Mouse (Mus musculus) hindbrain, embryonic 14.5 days (tissue): Measurements from ENCODE around the gene Gas7. TPM values are rescaled to one million over a fixed set of nuclear protein-coding genes. Genes with fewer than 3 reads are reported as not detected.

Source experiments
- ATAC-seq: fragments of 200-750 bp; cut with Nextera tagmentation; 2 replicates; pipeline ENCODE4 v1.8.0; 2017; ENCODE audit warnings: moderate number of reproducible peaks, mild to moderate bottlenecking, moderate TSS enrichment, moderate library complexity; ENCODE audit not compliant: low FRiP score
- DNase-seq: peaks from one replicate; pipeline ENCODE4 v3.0.0-alpha.2; 2015; ENCODE audit warnings: low spot score
- H3K27ac ChIP-seq: fragments of 300-500 bp; sonication (generic); 2 replicates; pipeline ENCODE4 v1.5.1; 2014; ENCODE audit warnings: mild to moderate bottlenecking, moderate library complexity
- H3K27me3 ChIP-seq: fragments of 300-500 bp; sonication (generic); 2 replicates; pipeline ENCODE4 v1.6.1; 2014; ENCODE audit warnings: mild to moderate bottlenecking, low read length, mixed read lengths; ENCODE audit not compliant: control insufficient read depth, insufficient read depth
- H3K36me3 ChIP-seq: fragments of 300-500 bp; sonication (generic); replicated peaks from 2 replicates; pipeline ENCODE4 v1.6.1; 2014; ENCODE audit not compliant: control insufficient read depth, insufficient read depth
- H3K4me1 ChIP-seq: fragments of 300-500 bp; sonication (generic); replicated peaks from 2 replicates; pipeline ENCODE4 v1.6.1; 2014; ENCODE audit warnings: antibody characterized with exemption, low read length, mixed read lengths; ENCODE audit not compliant: control insufficient read depth, insufficient read depth
- H3K4me2 ChIP-seq: fragments of 300-500 bp; sonication (generic); replicated peaks from 2 replicates; pipeline ENCODE4 v1.6.1; 2014; ENCODE audit warnings: mild to moderate bottlenecking, moderate library complexity
- H3K4me3 ChIP-seq: fragments of 300-500 bp; sonication (generic); replicated peaks from 2 replicates; pipeline ENCODE4 v1.5.1; 2014; ENCODE audit warnings: mild to moderate bottlenecking, low read length
- H3K9ac ChIP-seq: fragments of 300-500 bp; sonication (generic); 2 replicates; pipeline ENCODE4 v1.6.1; 2014
- H3K9me3 ChIP-seq: fragments of 300-500 bp; sonication (generic); 2 replicates; pipeline ENCODE4 v1.6.1; 2016; ENCODE audit warnings: low read length; ENCODE audit not compliant: control insufficient read depth
- WGBS: fragments of 180-500 bp; shearing (Covaris S2); extraction: QIAGEN DNeasy Blood & Tissue Kit; methylation state at CpG from one replicate; pipeline ENCODE4 v1.1.7; 2014; 5-methylcytosine and 5-hydroxymethylcytosine counted together
- polyA plus RNA-seq: library from polyadenylated mRNA; unstranded; fragments of >200 nt; fragmentation: Nextera tagmentation; extraction: Ambion mirVana; gene quantifications from 2 replicates; pipeline ENCODE4 v1.2.1, GENCODE M21; 2014

The Gas7 gene
- polyA plus RNA-seq, 1 experiment from 2014 or later: 19.4 TPM

GRCm38 (mm10) chr11:67655236-67655959 lies 200.2 kb downstream of the Gas7 start:
- ATAC-seq (no peak), DNase-seq (no peak)
- peaks cover 8% of the 10 kb centered on the region; the same call in 1 of the 2 replicates for H3K4me1 ChIP-seq
- H3K36me3 ChIP-seq: no peaks in the 10 kb centered on the region
- no peaks in the 10 kb centered on the region for H3K9me3 ChIP-seq
- H3K27ac ChIP-seq: no peak overlapping the region
- H3K9ac ChIP-seq: no peak overlapping the region
- H3K4me3 ChIP-seq: no peak overlapping the region
- WGBS: 64% methylated on average over 17 of the region's 17 CpGs
- no peak overlapping the region for H3K4me2 ChIP-seq
- no peaks in the 10 kb centered on the region for H3K27me3 ChIP-seq

- ATAC-seq (no peak), DNase-seq (no peak)
- no peaks in the 10 kb centered on the region for H3K9me3 ChIP-seq
- H3K27me3 ChIP-seq: no peaks in the 10 kb centered on the region
- H3K9ac ChIP-seq: no peak overlapping the region
- H3K27ac ChIP-seq: no peak overlapping the region
- no peaks in the 10 kb centered on the region for H3K36me3 ChIP-seq
- H3K4me1 ChIP-seq: peaks cover 8% of the 10 kb centered on the region; the same call in 1 of the 2 replicates
- H3K4me3 ChIP-seq: no peak overlapping the region
- no peak overlapping the region for H3K4me2 ChIP-seq
- WGBS: 80% methylated on average over 7 of the region's 7 CpGs
Observed at GRCm38 (mm10) chr11:67656366-67656765, 201.1 kb downstream of the Gas7 start.

GRCm38 (mm10) chr11:67656811-67657210 lies 201.6 kb downstream of the Gas7 start:
- Histone ChIP-seq H3K9ac (no peak overlapping the region), H3K4me1 (peaks cover 8% of the 10 kb centered on the region; the same call in 1 of the 2 replicates), H3K27ac (no peak overlapping the region), H3K4me3 (no peak overlapping the region), H3K4me2 (no peak overlapping the region), H3K36me3 (no peaks in the 10 kb centered on the region), H3K27me3 (no peaks in the 10 kb centered on the region), H3K9me3 (no peaks in the 10 kb centered on the region)
- DNase-seq: no peak
- WGBS: 87% methylated on average over 9 of the region's 9 CpGs
- no peak for ATAC-seq

- ATAC-seq (peak; percentile 46; the same call in 1 of the 2 replicates), DNase-seq (peak; percentile 76)
- Histone ChIP-seq H3K4me1 (peaks cover 2% of the 10 kb centered on the region; the same call in 1 of the 2 replicates), H3K36me3 (no peaks in the 10 kb centered on the region), H3K4me2 (no peak overlapping the region), H3K9me3 (no peaks in the 10 kb centered on the region), H3K9ac (no peak overlapping the region), H3K27ac (no peak overlapping the region), H3K27me3 (no peaks in the 10 kb centered on the region), H3K4me3 (no peak overlapping the region)
- WGBS: 50% methylated on average over 11 of the region's 11 CpGs
Observed at GRCm38 (mm10) chr11:67657685-67658382, 202.6 kb downstream of the Gas7 start.

- Histone ChIP-seq H3K27me3 (no peaks in the 10 kb centered on the region), H3K4me3 (no peak overlapping the region), H3K9ac (no peak overlapping the region), H3K36me3 (no peaks in the 10 kb centered on the region), H3K4me2 (no peak overlapping the region), H3K4me1 (no peaks in the 10 kb centered on the region), H3K9me3 (no peaks in the 10 kb centered on the region), H3K27ac (no peak overlapping the region)
- ATAC-seq: no peak
- no peak for DNase-seq
- WGBS: 93% methylated on average over 8 of the region's 8 CpGs
Observed at GRCm38 (mm10) chr11:67661465-67661864, 206.2 kb downstream of the Gas7 start.

GRCm38 (mm10) chr11:67663437-67663836 lies 208.2 kb downstream of the Gas7 start:
- DNase-seq: no peak
- ATAC-seq: no peak
- H3K27me3 ChIP-seq: no peaks in the 10 kb centered on the region
- H3K9me3 ChIP-seq: no peaks in the 10 kb centered on the region
- no peaks in the 10 kb centered on the region for H3K36me3 ChIP-seq
- no peak overlapping the region for H3K9ac ChIP-seq
- no peaks in the 10 kb centered on the region for H3K4me1 ChIP-seq
- H3K27ac ChIP-seq: no peak overlapping the region
- 95% methylated on average over 4 of the region's 4 CpGs for WGBS
- H3K4me3 ChIP-seq: no peak overlapping the region
- H3K4me2 ChIP-seq: no peak overlapping the region

GRCm38 (mm10) chr11:67664261-67664660 lies 209.0 kb downstream of the Gas7 start:
- Histone ChIP-seq H3K27me3 (no peaks in the 10 kb centered on the region), H3K27ac (no peak overlapping the region), H3K4me3 (no peak overlapping the region), H3K4me1 (no peaks in the 10 kb centered on the region), H3K9ac (no peak overlapping the region), H3K4me2 (no peak overlapping the region), H3K36me3 (no peaks in the 10 kb centered on the region), H3K9me3 (no peaks in the 10 kb centered on the region)
- ATAC-seq (no peak), DNase-seq (no peak)
- WGBS: 90% methylated on average over 3 of the region's 3 CpGs

GRCm38 (mm10) chr11:67664918-67665317 lies 209.7 kb downstream of the Gas7 start:
- no peaks in the 10 kb centered on the region for H3K9me3 ChIP-seq
- 90% methylated on average over 6 of the region's 6 CpGs for WGBS
- no peak for ATAC-seq
- H3K4me1 ChIP-seq: no peaks in the 10 kb centered on the region
- no peaks in the 10 kb centered on the region for H3K36me3 ChIP-seq
- no peaks in the 10 kb centered on the region for H3K27me3 ChIP-seq
- H3K4me2 ChIP-seq: no peak overlapping the region
- no peak overlapping the region for H3K27ac ChIP-seq
- no peak overlapping the region for H3K4me3 ChIP-seq
- no peak overlapping the region for H3K9ac ChIP-seq
- no peak for DNase-seq

- H3K4me2 ChIP-seq: no peak overlapping the region
- no peaks in the 10 kb centered on the region for H3K36me3 ChIP-seq
- ATAC-seq (no peak), DNase-seq (no peak)
- H3K4me3 ChIP-seq: no peak overlapping the region
- 83% methylated on average over 5 of the region's 5 CpGs for WGBS
- H3K9me3 ChIP-seq: no peaks in the 10 kb centered on the region
- no peaks in the 10 kb centered on the region for H3K4me1 ChIP-seq
- no peak overlapping the region for H3K9ac ChIP-seq
- no peak overlapping the region for H3K27ac ChIP-seq
- H3K27me3 ChIP-seq: no peaks in the 10 kb centered on the region
Observed at GRCm38 (mm10) chr11:67666129-67666528, 210.9 kb downstream of the Gas7 start.
